Mouse (Mus musculus): ENCODE results near the gene Txndc8. TPM values are rescaled to one million over a fixed set of nuclear protein-coding genes. Genes with fewer than 3 reads are reported as not detected.

Txndc8 gene
- not detected in 2 replicates for polyA plus RNA-seq (2012; rRNA removed)

DNA sequence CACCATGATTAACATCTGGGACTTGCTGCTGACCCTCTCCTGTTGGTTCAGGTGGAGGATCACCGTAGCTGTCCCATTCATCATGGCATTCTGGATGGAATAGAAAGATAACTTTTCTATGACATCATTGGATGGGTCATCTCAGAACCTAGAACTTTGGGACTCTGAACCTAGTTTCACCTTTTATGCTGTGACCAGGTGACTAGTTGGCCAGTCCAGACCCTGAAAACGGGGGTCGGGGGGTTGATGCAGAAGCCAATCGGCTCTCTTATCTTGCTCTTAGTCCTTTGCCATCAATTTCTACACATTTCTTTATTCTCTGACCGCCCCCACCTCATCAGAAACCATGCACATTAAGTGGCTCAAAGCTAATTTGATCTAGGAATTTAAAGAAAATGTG, at the start of gene Txndc8:
Gene Txndc8 (minus strand): TSS at position 101 of the 400 bp plus-strand sequence.
- DNase-seq (ENCODE audit: low spot score) = no peak

DNA sequence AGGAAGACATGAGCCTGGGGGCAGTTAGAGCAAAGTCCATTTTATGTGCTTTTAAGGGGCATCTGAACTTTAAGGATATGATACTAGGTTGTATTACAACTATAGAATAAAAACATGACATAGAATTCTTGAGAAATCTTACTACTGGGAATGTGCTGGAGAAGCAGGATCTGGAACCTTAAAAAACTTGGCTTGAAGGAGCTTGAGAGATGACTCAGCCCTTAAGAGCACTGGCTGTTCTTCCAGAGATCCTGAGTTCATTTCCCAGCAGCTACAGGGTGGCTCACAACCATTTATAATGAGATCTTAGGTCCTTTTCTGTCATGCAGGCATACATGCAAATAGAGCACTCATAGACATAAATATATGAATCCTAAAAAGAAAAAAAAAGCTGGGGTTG, 46.7 kb upstream of the Txndc8 start:
- DNase-seq (ENCODE audit: low spot score) = no peak

DNA sequence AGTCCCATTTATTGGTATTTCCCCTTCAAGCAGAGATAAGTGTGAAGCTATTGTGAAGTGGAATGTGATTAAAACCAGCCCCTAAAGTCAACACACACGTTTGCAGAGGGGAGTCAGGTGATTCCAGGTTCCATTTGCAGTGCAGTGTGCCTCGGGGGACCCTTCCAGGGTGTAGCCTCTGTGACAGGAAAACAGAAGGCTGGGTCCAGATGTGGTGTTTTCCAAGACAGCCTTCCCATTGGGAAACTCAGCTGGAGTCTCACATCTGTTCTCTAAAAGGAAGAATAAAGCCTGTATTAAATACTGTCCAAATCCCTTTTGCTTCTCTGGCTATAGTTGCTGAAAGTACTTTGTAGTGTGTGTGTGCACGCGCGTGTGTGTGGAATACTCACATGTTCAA, 45.5 kb upstream of the Txndc8 start:
- no peak for DNase-seq (ENCODE audit: low spot score)

DNA sequence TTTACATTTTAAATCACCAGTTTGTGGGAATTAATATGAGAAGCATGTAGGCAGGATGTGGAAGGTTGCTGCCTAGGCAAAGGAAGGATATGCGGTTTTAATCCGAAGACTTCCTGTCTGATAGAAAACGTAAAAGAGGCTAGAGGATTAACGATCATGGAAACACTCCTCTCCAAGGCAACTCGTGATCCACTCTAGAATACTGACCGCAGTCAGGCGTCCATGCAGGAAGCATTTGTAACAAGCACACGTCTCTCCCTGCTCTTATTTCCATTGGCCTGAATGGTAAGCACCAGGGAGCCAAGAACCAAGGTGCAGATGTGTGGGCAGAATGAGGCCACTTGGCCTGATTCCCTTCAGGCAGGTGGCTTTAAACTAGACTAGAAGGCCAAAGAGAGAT, 41.8 kb upstream of the Txndc8 start:
- no peak for DNase-seq (ENCODE audit: low spot score)

DNA sequence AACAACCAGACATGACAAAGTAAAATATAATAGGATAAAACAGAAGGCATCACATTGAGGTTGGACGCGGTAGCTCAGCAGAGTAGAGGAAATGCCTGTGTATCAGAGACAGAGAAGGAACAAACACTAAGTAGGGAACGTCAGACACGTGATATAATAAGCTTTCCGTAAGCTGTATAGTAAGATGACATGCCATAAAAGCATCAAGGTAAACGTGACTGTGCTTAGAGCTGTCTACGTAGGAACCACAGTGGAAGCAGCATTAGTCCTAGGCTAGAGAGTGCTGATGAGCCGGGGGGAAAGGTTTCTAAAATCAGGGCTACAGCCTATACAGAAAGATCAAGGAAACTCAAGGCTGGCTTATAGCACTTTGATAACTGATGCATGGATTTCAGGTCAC, 41.4 kb upstream of the Txndc8 start:
- no peak for DNase-seq (ENCODE audit: low spot score)

DNA sequence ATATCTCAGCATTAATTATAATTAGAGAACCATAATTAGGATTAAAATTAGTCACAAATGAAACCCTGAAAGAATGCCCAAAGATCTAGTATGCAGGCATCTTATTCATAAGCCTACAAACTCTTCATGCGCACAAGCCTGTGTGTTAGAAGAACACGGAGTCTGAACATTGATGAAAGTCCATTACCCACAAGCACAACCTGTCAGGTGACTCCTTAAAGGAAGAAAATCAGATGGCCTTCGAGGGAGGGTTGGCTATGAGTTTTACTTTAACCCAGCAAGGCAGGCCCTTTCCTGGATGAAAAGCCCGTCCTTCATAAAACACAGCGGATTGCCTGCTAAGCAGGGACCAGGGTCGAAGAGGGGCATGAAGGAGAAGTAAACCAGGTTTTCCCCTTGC, 35.9 kb upstream of the Txndc8 start:
- no peak for DNase-seq (ENCODE audit: low spot score)

DNA sequence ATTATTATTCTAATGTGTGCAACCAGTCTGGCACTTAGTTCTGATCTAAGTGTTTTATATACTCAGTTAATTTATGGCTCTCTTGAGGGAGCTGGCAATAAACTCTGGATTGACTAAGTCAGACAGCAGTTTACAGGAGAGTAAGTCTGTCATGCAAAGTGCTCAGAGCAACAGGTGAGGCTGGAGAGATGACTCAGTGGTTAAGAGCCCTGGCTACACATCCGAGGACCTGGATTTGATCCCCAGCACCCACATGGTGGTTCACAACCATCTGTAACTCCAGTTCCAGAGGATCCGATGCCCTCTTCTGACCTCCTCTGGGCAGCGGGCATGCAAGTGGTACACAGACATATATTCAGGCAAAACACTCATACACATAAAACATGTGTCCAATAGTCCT, 35.4 kb upstream of the Txndc8 start:
- no peak for DNase-seq (ENCODE audit: low spot score)

DNA sequence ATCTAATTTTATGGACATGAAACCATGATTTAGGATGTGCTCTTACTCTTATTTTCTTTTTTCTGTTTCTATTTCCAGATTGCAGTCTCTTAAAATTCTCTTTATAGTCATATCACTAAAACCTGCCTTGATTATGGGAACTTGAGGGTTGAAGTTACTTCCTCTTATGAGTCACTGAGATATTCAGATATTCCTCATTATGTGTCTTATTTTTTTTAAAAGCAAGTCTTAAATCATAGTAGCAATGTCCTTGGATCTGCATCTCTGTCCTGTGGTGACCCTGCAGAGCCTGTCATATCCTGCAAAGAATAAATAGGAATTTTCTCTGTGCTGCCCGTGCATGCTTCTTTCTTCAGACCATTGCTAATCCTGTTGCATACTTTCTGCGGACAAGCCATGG, 31.2 kb upstream of the Txndc8 start:
- DNase-seq (ENCODE audit: low spot score) = no peak

DNA sequence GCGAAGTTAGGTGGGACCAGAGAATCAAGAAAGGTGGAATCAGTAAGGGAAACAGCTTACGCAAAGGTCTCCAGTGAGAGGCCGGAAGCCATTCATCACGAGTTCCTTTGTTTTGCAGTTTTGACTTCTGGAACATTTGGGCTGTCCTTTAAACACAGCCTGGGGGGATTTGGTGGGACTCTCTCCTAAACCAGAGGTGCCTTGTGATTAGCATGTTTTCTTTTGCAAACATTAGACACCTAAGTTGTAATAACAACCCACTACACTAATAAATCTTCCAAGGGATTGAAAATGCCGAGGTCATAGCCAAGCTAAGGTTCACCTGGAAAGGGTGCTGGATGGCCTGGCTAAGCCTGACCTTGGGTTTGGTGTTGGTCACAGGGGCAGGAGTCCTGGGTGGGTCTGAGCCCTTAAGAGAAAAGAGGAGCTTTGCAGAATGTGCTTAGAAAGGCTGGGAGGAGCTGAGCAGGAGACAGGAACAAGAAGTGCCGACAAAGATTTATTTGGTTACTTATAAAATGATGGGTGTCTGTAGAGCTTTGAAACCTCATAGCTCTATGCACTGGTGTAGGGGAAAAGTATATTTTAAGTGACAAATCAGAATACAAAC, 28.3 kb upstream of the Txndc8 start:
- DNase-seq (ENCODE audit: low spot score) = no peak

DNA sequence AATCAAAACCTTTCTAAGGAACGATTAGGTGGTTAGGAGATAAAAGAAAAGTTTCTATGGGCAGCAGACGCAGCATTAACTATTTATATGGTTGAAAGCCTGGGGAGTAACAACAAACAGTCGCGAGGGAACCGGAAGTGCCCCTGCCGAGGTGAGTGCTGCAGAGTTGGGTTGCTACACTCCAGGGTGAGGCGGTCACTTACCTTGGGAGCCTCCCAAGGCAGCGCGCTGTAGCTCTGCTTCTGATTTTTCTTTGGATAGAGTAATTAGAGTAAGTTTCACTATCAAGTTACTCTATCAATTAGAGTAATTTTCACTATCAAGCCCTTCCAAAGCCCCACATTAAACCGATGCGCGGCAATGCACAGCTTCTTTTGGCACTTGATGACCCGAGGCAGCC, 25.7 kb upstream of the Txndc8 start:
- no peak for DNase-seq (ENCODE audit: low spot score)

DNA sequence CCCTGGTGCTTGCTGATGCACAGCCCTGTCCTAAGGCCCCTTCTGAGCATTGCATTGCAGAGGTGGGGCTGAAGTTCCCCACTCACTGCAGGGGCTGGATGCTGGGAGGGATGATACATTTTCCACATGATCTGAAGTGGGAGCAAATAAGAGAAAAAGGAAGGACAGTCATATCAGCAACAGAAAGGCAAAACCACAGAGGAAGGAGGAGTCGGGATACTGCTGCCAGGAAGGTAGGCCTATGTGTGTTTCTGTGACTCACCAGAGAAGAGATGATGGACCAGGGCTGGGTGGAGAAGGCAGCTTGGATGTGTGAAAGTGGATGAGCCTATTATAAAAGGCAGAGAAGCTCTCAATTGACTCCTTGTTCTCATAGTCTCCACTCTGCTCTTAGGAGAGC, 23.8 kb upstream of the Txndc8 start:
- no peak for DNase-seq (ENCODE audit: low spot score)

DNA sequence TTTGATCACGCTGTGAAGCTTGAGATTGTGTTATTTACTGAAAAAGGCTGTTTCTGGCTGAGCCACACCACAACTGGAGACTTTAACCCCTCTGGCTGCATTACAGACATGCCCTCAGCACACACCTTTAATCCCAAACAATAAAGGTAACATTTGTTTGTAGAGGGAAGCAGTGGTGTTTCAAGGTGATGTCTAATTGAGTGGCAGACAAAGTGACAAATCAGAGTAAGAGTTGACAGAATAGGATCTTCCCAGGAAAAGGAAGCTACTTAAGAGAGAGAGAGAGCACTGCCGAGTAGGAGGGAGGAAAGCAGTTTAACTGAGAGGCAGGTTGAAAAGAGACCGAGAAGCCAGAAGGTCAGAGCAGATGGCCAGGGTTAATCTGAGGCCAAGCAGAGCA, 5.4 kb downstream of the Txndc8 start:
- no peak for DNase-seq (ENCODE audit: low spot score)

DNA sequence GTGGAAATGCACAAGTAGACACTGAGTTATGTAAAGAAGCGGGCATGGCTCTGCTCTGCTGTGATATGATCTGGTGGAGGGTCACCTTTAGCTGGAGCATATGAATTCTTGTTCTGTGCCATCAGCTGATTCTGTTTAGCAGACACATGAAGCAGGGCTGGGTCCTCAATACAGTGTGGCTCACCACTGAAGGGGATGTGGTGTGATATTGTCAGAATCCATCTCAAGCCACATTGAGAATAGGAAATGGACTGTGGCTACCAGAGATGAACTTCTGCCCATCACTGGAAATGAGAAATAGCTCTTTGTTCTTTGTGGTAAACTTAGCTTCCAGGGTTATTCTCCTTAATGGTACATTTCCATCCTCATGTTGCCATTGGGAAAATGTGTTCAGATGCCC, 17.5 kb downstream of the Txndc8 start:
- DNase-seq (ENCODE audit: low spot score) = no peak

DNA sequence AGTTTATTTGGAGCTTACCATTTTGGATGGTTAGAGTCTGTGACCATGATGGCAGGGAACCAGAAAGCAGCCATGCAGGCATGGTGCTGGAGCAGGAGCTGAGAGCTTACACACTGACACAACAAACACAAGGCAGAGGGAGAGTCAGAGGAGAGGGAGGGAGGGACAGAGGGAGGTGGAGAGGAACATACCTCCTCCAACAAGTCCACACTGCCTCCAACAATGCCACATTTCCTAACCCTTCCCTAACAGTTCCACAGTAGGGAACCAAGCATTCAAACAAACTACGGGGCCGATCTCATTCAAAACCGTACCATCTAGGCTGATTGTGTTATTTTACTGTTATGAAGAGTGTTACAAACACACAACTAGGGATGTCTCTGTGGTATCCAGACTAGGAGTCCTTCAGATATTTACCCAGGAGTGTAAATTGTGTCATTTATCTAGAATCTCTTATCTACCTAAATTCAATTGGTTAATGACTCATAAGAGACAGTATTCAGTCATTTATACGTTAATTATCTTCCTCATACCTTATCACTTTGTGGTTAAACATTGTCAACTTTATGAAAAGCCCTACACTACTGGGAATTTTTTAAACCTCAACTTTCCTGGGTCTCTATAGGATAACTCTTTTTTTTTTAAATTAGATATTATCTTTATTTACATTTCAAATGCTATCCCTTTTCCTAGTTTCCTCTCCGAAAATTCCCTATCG, 34.4 kb downstream of the Txndc8 start:
- no peak for DNase-seq (ENCODE audit: low spot score)

DNA sequence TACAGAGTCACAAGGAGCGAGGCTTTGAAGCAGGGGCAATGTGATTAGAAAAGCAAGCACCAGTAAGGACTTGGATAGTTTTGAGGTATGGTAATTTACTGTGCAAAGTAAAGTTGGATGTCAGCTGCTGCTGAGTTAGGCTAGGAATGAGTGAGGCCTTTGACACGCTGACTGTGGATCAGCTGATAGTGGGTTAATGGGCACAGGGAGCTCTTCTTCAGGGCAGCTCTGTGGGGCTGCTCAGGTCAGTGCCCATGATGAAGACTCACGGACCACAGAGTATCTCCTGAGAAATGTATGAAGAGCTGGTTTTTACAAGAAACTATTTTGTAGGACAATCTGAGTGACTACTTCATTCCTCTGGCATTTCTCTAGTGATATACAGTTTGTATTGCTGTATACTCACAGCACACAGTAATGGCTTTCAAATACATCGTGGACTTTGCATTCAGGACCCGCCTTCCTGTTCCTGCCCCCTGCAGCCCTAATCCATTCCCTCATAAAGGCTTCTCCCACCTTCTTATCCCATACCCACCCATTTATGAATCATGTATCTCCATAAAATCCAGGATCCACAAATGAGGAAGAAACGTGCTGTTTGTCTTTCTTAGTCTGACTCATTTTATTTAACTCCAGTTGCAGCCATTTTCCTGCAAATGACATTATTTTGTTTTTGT, 35.2 kb downstream of the Txndc8 start:
- DNase-seq (ENCODE audit: low spot score) = no peak

DNA sequence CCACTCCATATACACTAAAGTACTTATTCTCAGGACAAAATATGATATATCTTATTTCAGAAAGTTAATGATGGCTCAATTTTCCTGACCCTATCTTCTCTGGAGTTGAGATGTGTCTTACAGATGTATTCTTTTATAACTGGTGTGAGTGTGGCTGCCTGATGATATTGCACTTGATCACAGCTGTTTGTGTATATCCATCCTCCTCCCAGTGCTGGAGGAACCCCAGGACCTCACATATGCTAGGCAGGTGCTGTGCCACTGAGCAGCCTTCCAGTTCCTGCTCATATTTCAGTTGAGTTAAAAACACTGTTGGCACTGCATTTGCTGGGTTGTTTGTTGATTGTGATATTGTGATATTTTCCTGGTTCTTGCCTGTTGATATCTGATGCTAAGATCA, 38.6 kb downstream of the Txndc8 start:
- no peak for DNase-seq (ENCODE audit: low spot score)

DNA sequence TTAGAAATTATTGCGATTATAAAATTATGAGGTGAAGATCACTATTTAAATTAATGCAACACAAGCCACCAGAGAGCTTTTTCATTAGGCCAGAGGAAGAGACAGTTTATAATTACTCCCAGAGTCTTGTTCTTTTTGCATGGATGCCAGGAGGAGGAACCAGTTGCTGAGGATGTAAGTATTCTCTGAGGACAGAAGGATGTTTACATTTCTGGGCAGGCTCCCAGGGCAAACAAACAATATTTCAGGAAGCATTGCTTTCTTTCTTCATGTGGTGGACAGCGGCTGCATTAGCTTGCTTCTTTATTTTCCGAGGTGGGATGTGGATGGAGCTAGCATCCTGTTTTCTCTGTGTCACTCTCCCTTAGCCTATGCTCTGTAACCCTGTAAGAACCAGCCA, 41.7 kb downstream of the Txndc8 start:
- no peak for DNase-seq (ENCODE audit: low spot score)

DNA sequence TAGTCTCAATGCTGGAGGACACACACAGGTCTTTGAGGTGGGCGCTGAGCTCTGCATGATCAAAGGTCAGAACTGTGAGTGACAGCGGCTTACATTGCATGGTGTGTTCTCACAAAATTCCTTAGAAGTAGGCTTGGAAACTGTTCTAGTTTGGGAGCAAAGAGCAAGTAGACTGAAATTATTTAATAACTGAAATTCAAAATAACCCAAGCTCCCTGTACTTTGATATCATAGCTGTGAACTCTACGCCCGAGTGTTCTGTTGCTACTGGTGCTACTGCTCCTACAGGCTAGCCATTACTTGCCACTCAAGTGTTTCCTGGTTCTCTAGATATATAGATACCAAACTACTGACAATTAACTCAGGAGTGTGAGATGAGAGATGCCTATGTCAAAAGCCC, 43.4 kb downstream of the Txndc8 start:
- no peak for DNase-seq (ENCODE audit: low spot score)

DNA sequence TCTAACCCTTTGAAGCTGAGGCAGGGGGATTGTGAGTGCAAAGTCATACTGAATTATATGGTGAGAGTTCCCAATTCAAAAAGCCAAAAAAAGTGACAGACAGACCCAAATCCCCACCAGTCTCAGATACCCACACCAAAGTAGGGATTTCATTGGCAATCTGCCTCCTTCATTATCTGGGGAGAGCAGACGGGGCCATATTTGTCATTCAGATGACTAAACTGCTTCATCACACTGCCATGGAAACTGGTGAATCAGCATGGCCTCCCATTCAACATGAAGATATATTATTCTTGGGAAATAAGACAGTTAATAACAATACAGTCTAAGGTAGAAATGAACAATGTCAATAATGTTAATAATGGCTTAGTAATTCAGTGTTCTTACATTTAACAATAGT, 44.8 kb downstream of the Txndc8 start:
- no peak for DNase-seq (ENCODE audit: low spot score)

DNA sequence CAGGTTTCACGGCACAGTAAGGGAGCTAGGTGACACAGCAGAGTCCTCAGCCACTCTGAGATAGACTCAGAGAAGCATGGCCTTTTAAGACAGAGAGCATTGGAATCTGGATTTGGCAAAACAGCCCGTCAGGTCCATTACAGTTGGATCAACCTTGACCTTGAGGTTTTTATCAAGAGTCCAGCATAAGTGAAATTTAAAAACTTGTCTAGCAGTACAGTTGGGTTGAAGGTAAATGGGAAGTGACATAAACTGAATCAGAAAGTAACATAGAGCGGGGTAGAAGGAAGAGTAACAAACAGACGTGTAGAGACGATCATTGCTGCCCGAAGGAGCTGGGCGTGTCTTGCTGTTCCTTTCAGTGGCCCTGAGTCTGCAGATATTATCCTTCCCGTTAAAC, 49.9 kb downstream of the Txndc8 start:
- DNase-seq (ENCODE audit: low spot score) = no peak

DNA sequence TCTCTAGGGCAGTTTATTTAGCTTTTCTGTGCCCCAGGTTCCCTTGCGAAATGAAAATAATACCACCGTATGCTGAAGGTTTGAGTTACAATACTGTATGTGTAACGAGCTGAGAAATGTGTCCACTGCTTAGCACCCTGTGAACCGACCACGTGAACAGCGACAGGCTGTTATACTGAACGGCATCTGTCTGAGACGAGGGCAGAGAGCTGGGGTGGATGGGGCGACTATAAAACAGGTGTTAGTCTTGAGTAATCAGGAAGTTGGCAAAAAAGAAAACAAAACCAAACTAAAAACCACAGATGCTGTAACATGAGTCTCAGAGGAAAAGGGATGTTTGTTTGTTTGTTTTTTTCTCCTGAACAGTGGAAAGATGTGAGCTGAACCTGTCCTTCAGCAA, 50.8 kb downstream of the Txndc8 start:
- no peak for DNase-seq (ENCODE audit: low spot score)

DNA sequence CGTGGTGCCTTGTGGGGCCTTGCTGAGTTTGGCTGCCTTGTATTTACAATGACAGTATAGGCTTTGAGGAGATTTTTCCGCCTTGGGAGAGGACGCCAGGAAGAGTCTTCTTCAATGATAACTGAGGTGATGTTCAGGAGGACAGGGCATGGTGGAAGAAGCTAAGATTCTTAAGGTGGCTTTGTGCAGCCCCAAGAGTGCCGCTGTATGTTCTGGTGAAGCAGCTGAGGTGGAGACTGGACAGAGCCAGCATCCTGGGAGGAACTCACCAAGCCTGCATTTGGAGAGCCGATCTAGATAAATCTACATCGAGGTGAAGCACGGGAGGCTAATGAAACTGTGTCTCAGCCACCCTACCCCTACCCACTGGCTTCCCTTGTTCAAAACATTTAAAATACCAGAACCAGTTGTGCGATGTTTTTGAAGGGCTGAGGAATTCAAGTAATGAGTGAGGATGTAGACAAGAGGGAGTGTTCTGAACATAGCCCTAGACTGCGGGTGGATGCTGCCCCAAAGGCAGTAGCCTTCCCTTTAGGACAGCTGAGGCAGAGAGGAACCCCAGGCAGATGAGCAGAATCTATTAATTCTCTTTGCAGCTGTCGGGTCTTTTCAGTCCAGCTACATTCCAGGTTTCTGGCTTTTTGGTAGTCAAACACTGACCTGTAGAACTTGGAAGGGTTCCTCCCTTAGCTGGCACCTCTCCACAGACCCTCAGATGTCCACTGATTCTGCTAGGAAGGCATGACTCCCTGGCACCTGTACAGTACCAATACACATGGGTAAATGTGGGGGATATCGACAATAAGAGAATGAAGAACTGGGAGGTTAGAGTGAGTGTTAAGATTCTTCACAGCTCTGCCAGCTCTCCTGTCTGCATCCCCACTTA, 51.5 kb downstream of the Txndc8 start:
- no peak for DNase-seq (ENCODE audit: low spot score)
